1 mouse cellular context compared by ENCODE assay signal in the genomic region with DNA sequence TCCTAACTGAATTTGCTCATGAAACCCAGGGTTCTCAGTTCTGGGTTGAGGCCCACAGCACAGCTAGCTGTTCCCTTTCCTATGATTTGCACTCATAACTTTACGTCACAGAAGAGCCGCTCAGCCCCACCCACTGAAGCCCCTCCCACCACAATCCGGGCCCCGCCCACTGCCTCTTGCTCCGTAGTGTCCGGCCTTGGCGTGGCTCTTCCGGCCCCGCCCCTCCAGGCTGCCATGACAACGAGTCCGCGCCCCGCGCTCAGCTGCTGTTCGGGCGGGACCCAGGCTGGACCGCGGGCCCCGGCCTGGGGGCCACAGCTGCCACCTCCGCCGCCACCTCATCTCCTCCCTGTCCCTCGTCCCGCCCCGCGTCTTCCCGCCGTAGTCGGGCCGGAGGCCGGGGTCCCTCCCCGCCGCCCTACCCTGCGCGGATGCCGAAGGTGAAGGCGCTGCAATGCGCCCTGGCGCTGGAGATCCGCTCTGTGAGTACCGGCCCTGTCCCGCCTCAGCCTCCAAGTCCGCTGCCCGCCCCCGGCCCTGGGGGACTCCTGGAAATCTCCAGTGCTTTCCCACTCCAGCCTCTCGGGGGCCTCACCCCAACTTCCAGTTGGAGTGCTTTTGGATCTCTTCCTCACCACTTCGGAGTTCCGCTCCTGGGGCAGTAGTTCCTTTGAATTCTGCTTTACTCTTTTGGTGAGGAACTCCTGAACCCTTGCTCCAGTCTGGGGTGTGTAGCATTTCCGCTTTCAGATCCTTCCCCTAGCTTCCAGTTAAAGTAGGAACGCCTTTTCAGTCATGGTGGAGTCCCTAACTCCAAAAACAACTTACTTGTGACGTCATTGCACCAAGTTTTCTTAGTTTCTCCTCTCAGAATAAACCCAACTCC.
TF ChIP-seq lines count a peak whose summit lies in the region.

Spata6 (plus strand) TSS at position 209 of the 886 bp plus-strand sequence.

TF ChIP-seq in CH12.LX, 34 proteins besides CTCF, POLR2A, EP300 and RAD21:
- TF ChIP-seq MAZ (IDR thresholded peaks at IDR 0.05; ENCODE audit: low read depth, low read length) (no peak), USF2 (conservative IDR thresholded peaks at IDR 0.05; ENCODE audit: low read depth, low read length) (no peak), USF1 (IDR thresholded peaks at IDR 0.05; ENCODE audit: low read depth, low read length) (no peak), CHD2 (IDR thresholded peaks at IDR 0.05; ENCODE audit: low read length) (no peak), POLR2AphosphoS2 (IDR thresholded peaks at IDR 0.05; ENCODE audit: low read depth, low read length) (no peak), MAFK (IDR thresholded peaks at IDR 0.05; ENCODE audit: insufficient replicate concordance, low read length) (no peak), NRF1 (IDR thresholded peaks at IDR 0.05; ENCODE audit: low read depth, low read length) (no peak), SIN3A (IDR thresholded peaks at IDR 0.05; ENCODE audit: low read length) (peak; percentile 94), MEF2A (IDR thresholded peaks at IDR 0.05; ENCODE audit: borderline replicate concordance, low read depth, low read length) (peak; percentile 12; the same call in 1 of the 2 replicates), ZMIZ1 (IDR thresholded peaks at IDR 0.05; ENCODE audit: low read depth, low read length) (no peak), KAT2A (IDR thresholded peaks at IDR 0.05; ENCODE audit: insufficient replicate concordance, low read length) (0 out of 2 replicates have a peak, but pooled peaks have one; percentile 34), HCFC1 (IDR thresholded peaks at IDR 0.05; ENCODE audit: low read depth, low read length) (no peak; the same call in 1 of the 2 replicates), BHLHE40 (IDR thresholded peaks at IDR 0.05; ENCODE audit: low read depth, low read length) (no peak), SMC3 (IDR thresholded peaks at IDR 0.05; ENCODE audit: low read depth, low read length) (no peak), ETS1 (conservative IDR thresholded peaks at IDR 0.05; ENCODE audit: low read depth, low read length) (peak; percentile 53; the same call in 1 of the 2 replicates), UBTF (IDR thresholded peaks at IDR 0.05; ENCODE audit: low read depth, low read length) (0 out of 2 replicates have a peak, but pooled peaks have one; percentile 37), ELF1 (IDR thresholded peaks at IDR 0.05; ENCODE audit: low read depth, low read length) (peak; percentile 84), IRF4 (IDR thresholded peaks at IDR 0.05; ENCODE audit: low read depth, low read length) (0 out of 2 replicates have a peak, but pooled peaks have one; percentile 32), MXI1 (IDR thresholded peaks at IDR 0.05; ENCODE audit: low read depth, low read length) (peak; percentile 92), TBP (conservative IDR thresholded peaks at IDR 0.05; ENCODE audit: low read depth, low read length) (no peak), ZC3H11A (IDR thresholded peaks at IDR 0.05; ENCODE audit: low read depth, low read length) (no peak), JUND (conservative IDR thresholded peaks at IDR 0.05; ENCODE audit: low read depth, low read length) (no peak), CHD1 (IDR thresholded peaks at IDR 0.05; ENCODE audit: low read depth, low read length) (no peak), TCF12 (IDR thresholded peaks at IDR 0.05; ENCODE audit: low read depth, low read length) (0 out of 2 replicates have a peak, but pooled peaks have one; percentile 26), NELFE (IDR thresholded peaks at IDR 0.05; ENCODE audit: low read depth, low read length) (no peak), MAX (IDR thresholded peaks at IDR 0.05; ENCODE audit: low read length) (no peak; the same call in 1 of the 2 replicates), ZKSCAN1 (IDR thresholded peaks at IDR 0.05; ENCODE audit: borderline replicate concordance, low read depth, low read length) (no peak), PAX5 (IDR thresholded peaks at IDR 0.05; ENCODE audit: low read length) (no peak), ZNF384 (IDR thresholded peaks at IDR 0.05; ENCODE audit: low read depth, low read length) (no peak), JUN (IDR thresholded peaks at IDR 0.05; ENCODE audit: insufficient read depth, low read depth, low read length) (no peak), MYC (IDR thresholded peaks at IDR 0.05; ENCODE audit: low read depth, low read length) (no peak), E2F4 (IDR thresholded peaks at IDR 0.05; ENCODE audit: insufficient replicate concordance, low read depth, low read length) (no peak)
